Mouse (Mus musculus): ENCODE data around the gene Rfx1.
A peak's percentile ranks its signal among the peaks of the same experiment; 100 is the strongest.

GRCm38 (mm10) chr8:84039050-84039449 lies 27.6 kb upstream of the Rfx1 start:
- peak; percentile 72 for TF ChIP-seq CTCF (IDR thresholded peaks at IDR 0.05; ENCODE audit: insufficient read depth, low read length)
- TF ChIP-seq POLR2A (IDR thresholded peaks at IDR 0.05; ENCODE audit: borderline replicate concordance, extremely low read depth, low read depth, low read length): no peak
